ENCODE assay signal across 27 mouse cellular contexts in the genomic region with DNA sequence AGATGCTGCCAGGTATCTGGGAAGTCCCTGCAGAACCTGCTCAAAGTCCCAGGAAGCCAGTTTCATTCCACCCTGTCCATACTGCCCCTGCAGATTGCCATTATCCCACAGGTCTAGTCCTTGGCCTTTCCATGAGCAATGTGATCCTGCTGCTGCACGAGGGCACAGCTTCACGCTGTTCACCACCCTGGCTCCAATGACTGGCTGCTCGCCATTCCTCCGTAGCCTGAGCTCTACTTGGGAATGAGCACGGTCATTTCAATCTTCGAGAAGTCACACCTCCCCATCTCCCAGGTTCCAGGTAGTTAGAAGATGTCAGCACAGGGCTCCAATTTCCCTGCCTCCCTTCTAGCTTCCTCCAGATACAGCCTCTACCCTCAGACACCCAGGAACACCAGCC. TPM values are rescaled to one million over a fixed set of nuclear protein-coding genes. Genes with fewer than 3 reads are reported as not detected.
"Had no signal": no experiment of that assay in that cellular context is flagged by ENCODE, and none has a peak within 500 bp of the region (broad histone marks: within the 10 kb centered on the region; RNA-seq: fewer than 3 reads in every experiment).

No protein-coding gene starts in this region.

- H3K4me3 ChIP-seq: embryonic facial prominence, embryonic 10.5 days; embryonic facial prominence, embryonic 12.5 days; embryonic facial prominence, embryonic 13.5 days; embryonic facial prominence, embryonic 15.5 days; erythroblast, embryonic 14.5 days; forebrain, embryonic 10.5 days; forebrain, embryonic 12.5 days; forebrain, embryonic 13.5 days; forebrain, embryonic 15.5 days; gastrocnemius, adult 2 months; heart, adult 2 months had no signal

- ATAC-seq: forebrain, embryonic 13.5 days; forebrain, embryonic 14.5 days; forebrain, embryonic 15.5 days; forebrain, embryonic 16.5 days; forebrain, postnatal 0 days had no signal

- H3K27ac ChIP-seq: embryonic facial prominence, embryonic 10.5 days; embryonic facial prominence, embryonic 12.5 days; embryonic facial prominence, embryonic 13.5 days; embryonic facial prominence, embryonic 15.5 days; forebrain, embryonic 10.5 days; forebrain, embryonic 12.5 days; forebrain, embryonic 13.5 days; forebrain, embryonic 15.5 days; gastrocnemius, adult 2 months; heart, adult 2 months had no signal

- H3K9me3 ChIP-seq: embryonic facial prominence, embryonic 10.5 days; embryonic facial prominence, embryonic 12.5 days; embryonic facial prominence, embryonic 13.5 days; embryonic facial prominence, embryonic 15.5 days; forebrain, embryonic 10.5 days; forebrain, embryonic 12.5 days; forebrain, embryonic 13.5 days; forebrain, embryonic 15.5 days had no signal

- H3K9ac ChIP-seq: embryonic facial prominence, embryonic 12.5 days; embryonic facial prominence, embryonic 13.5 days; embryonic facial prominence, embryonic 15.5 days; forebrain, embryonic 12.5 days; forebrain, embryonic 13.5 days; forebrain, embryonic 15.5 days; forebrain, postnatal 0 days had no signal

- DNase-seq: cerebellum, adult 8-10 months; cerebellum, adult 9-10 months; cerebellum, adult 9-11 months; cerebellum, postnatal 10 days; cerebellum, postnatal 14 days; cerebellum, postnatal 36 days; embryo, embryonic 11 days; forebrain, postnatal 0 days; gastrocnemius, adult 2 months; gastrocnemius, postnatal 10 days; gastrocnemius, postnatal 14 days; gastrocnemius, postnatal 25 days; gastrocnemius, postnatal 36 days; heart, adult 18-20 months; heart, adult 2 months had no signal

- H3K27me3 ChIP-seq: embryonic facial prominence, embryonic 12.5 days; embryonic facial prominence, embryonic 13.5 days; embryonic facial prominence, embryonic 15.5 days; forebrain, embryonic 12.5 days; forebrain, embryonic 13.5 days; forebrain, embryonic 15.5 days had no signal

- H3K4me2 ChIP-seq: embryonic facial prominence, embryonic 12.5 days; embryonic facial prominence, embryonic 13.5 days; embryonic facial prominence, embryonic 15.5 days; forebrain, embryonic 12.5 days; forebrain, embryonic 13.5 days; forebrain, embryonic 15.5 days had no signal

- H3K36me3 ChIP-seq: forebrain, embryonic 15.5 days had no signal

RNA-seq across cellular contexts. Expression of a gene that starts 52.2 kb away (rescaled TPM):
- total RNA-seq: granulocyte monocyte progenitor cell, adult 5-6 weeks had no signal
